Mouse (Mus musculus) CH12.LX (cell line): ENCODE data around the gene Cer1. TPM values are rescaled to one million over a fixed set of nuclear protein-coding genes. Genes with fewer than 3 reads are reported as not detected.

Experiments used
- DNase-seq: peaks from one replicate; pipeline ENCODE4 v3.0.0-alpha.2; 2013; ENCODE audit errors: extremely low read depth
- H3K27ac ChIP-seq: 2 replicates; pipeline ENCODE4 v1.5.1; 2012; ENCODE audit warnings: low read depth, mild to moderate bottlenecking, control low read depth, moderate library complexity; ENCODE audit not compliant: insufficient read depth
- H3K27me3 ChIP-seq: replicated peaks from 2 replicates; pipeline ENCODE3; 2012; ENCODE audit warnings: inconsistent platforms
- H3K36me3 ChIP-seq, 2 experiments: replicated peaks in 1 of 2; 2 replicates each; pipeline versions ENCODE3 to v1.6.1; 2012; ENCODE audit warnings: inconsistent platforms in 1 of 2, low read length in 1 of 2, mild to moderate bottlenecking in 1 of 2, mixed read lengths in 1 of 2, moderate library complexity in 1 of 2; ENCODE audit not compliant: control insufficient read depth in 1 of 2, insufficient read depth in 1 of 2
- H3K4me1 ChIP-seq, 2 experiments: 2 replicates each; pipeline ENCODE4 v1.6.1; 2012; ENCODE audit warnings: inconsistent platforms in 1 of 2, moderate library complexity in 1 of 2; ENCODE audit not compliant: insufficient read depth in 2 of 2, control insufficient read depth in 1 of 2
- H3K4me2 ChIP-seq: 2 replicates; pipeline ENCODE4 v1.6.1; 2012; ENCODE audit warnings: low read depth, mild to moderate bottlenecking, control low read depth; ENCODE audit not compliant: poor library complexity, insufficient read depth, severe bottlenecking
- H3K4me3 ChIP-seq, 3 experiments: fragments of 150-350 bp in 1 of 3; sonication (generic) in 1 of 3; replicated peaks in 1 of 3; 2 replicates each; pipeline versions ENCODE3 to v1.5.1; 2011 to 2012; ENCODE audit warnings: low read depth in 2 of 3, low read length in 2 of 3, mild to moderate bottlenecking in 2 of 3, moderate library complexity in 2 of 3, control low read depth in 1 of 3, improper control_type of control experiment in 1 of 3, inconsistent platforms in 1 of 3, mixed read lengths in 1 of 3; ENCODE audit not compliant: poor library complexity in 1 of 3
- H3K79me2 ChIP-seq: replicated peaks from 2 replicates; pipeline ENCODE4 v1.6.1; 2012; ENCODE audit warnings: mild to moderate bottlenecking, moderate library complexity; ENCODE audit not compliant: control insufficient read depth, poor library complexity, insufficient read depth, severe bottlenecking; ENCODE audit errors: extremely low read depth
- H3K9ac ChIP-seq: 2 replicates; pipeline ENCODE4 v1.6.1; 2012; ENCODE audit warnings: low read depth, mild to moderate bottlenecking, control low read depth, moderate library complexity; ENCODE audit not compliant: insufficient read depth
- H3K9me3 ChIP-seq: replicated peaks from 2 replicates; pipeline ENCODE3; 2012; ENCODE audit warnings: low read length, inconsistent platforms, mixed read lengths
- BHLHE40 ChIP-seq: IDR thresholded peaks from 2 replicates; pipeline ENCODE4 v1.6.1; 2011; ENCODE audit warnings: mild to moderate bottlenecking, low read depth, low read length, improper control_type of control experiment
- CHD2 ChIP-seq: IDR thresholded peaks from 2 replicates; pipeline ENCODE4 v1.6.1; 2011; ENCODE audit warnings: low read length, improper control_type of control experiment
- CTCF ChIP-seq, 2 experiments: IDR thresholded peaks in 1 of 2; conservative IDR thresholded peaks in 1 of 2; 2 replicates each; pipeline ENCODE4 v1.5.1; 2011 to 2012; ENCODE audit warnings: low read depth in 2 of 2, low read length in 2 of 2, improper control_type of control experiment in 1 of 2, inconsistent platforms in 1 of 2, mild to moderate bottlenecking in 1 of 2, moderate library complexity in 1 of 2
- ELF1 ChIP-seq: IDR thresholded peaks from 2 replicates; pipeline ENCODE4 v1.6.1; 2014; ENCODE audit warnings: low read depth, mild to moderate bottlenecking, inconsistent platforms, low read length, improper control_type of control experiment
- EP300 ChIP-seq: IDR thresholded peaks from 2 replicates; pipeline ENCODE4 v1.6.1; 2011; ENCODE audit warnings: low read length, improper control_type of control experiment
- ETS1 ChIP-seq: conservative IDR thresholded peaks from 2 replicates; pipeline ENCODE4 v1.6.1; 2012; ENCODE audit warnings: low read depth, mild to moderate bottlenecking, inconsistent platforms, low read length, improper control_type of control experiment, moderate library complexity
- IRF4 ChIP-seq: IDR thresholded peaks from 2 replicates; pipeline ENCODE4 v1.6.1; 2014; ENCODE audit warnings: low read depth, mild to moderate bottlenecking, inconsistent platforms, low read length, improper control_type of control experiment
- JUND ChIP-seq: conservative IDR thresholded peaks from 2 replicates; pipeline ENCODE4 v1.6.1; 2011; ENCODE audit warnings: low read depth, low read length, improper control_type of control experiment
- KAT2A ChIP-seq: IDR thresholded peaks from 2 replicates; pipeline ENCODE4 v1.6.1; 2012; ENCODE audit warnings: low read length, improper control_type of control experiment, inconsistent platforms; ENCODE audit not compliant: insufficient replicate concordance
- MAFK ChIP-seq: IDR thresholded peaks from 2 replicates; pipeline ENCODE4 v1.6.1; 2011; ENCODE audit warnings: low read length, improper control_type of control experiment; ENCODE audit not compliant: insufficient replicate concordance
- MAX ChIP-seq: IDR thresholded peaks from 2 replicates; pipeline ENCODE4 v1.6.1; 2011; ENCODE audit warnings: low read length, improper control_type of control experiment
- MEF2A ChIP-seq: IDR thresholded peaks from 2 replicates; pipeline ENCODE4 v1.6.1; 2014; ENCODE audit warnings: low read depth, mild to moderate bottlenecking, inconsistent platforms, low read length, improper control_type of control experiment, borderline replicate concordance
- MYC ChIP-seq: IDR thresholded peaks from 2 replicates; pipeline ENCODE4 v1.6.1; 2011; ENCODE audit warnings: low read depth, mild to moderate bottlenecking, improper control_type of control experiment, low read length
- POLR2A ChIP-seq: IDR thresholded peaks from 2 replicates; pipeline ENCODE4 v1.6.1; 2011; ENCODE audit warnings: low read depth, mild to moderate bottlenecking, improper control_type of control experiment, low read length
- POLR2AphosphoS2 ChIP-seq: IDR thresholded peaks from 2 replicates; pipeline ENCODE4 v1.6.1; 2011; ENCODE audit warnings: low read depth, low read length, improper control_type of control experiment
- RAD21 ChIP-seq: IDR thresholded peaks from 2 replicates; pipeline ENCODE4 v1.6.1; 2011; ENCODE audit warnings: low read depth, mild to moderate bottlenecking, low read length, improper control_type of control experiment, moderate library complexity
- RCOR1 ChIP-seq: conservative IDR thresholded peaks from 2 replicates; pipeline ENCODE4 v1.6.1; 2012; ENCODE audit warnings: low read depth, mild to moderate bottlenecking, inconsistent platforms, low read length, improper control_type of control experiment
- SMC3 ChIP-seq: IDR thresholded peaks from 2 replicates; pipeline ENCODE4 v1.6.1; 2011; ENCODE audit warnings: low read depth, low read length, improper control_type of control experiment
- ZC3H11A ChIP-seq: IDR thresholded peaks from 2 replicates; pipeline ENCODE4 v1.6.1; 2012; ENCODE audit warnings: low read depth, mild to moderate bottlenecking, inconsistent platforms, low read length, improper control_type of control experiment
- ZKSCAN1 ChIP-seq: IDR thresholded peaks from 2 replicates; pipeline ENCODE4 v1.6.1; 2012; ENCODE audit warnings: low read depth, inconsistent platforms, low read length, improper control_type of control experiment, borderline replicate concordance
- dilution Hi-C: fragments of 300-500 bp; cut with MboI; formaldehyde crosslinking; loops from 2 replicates; pipeline ENCODE4 v1.14.3; 2020; ENCODE audit warnings: low sequenced_read_pairs; ENCODE audit not compliant: extremely low pct_unique_long_range_greater_than_20kb, extremely low pct_ligation_motif_present
- in situ Hi-C: fragments of 300-500 bp; cut with MboI; formaldehyde crosslinking; loops from 3 replicates; pipeline ENCODE4 v1.14.3; 2019; ENCODE audit warnings: low sequenced_read_pairs, low pct_ligation_motif_present, low pct_unique_long_range_greater_than_20kb, mixed read lengths
- polyA plus RNA-seq: library from polyadenylated mRNA; unstranded; fragments of >175 nt; gene quantifications from 2 replicates; pipeline ENCODE4 v1.2.1, GENCODE M21; 2012; ENCODE audit warnings: low read depth; ENCODE audit not compliant: insufficient read length
- total RNA-seq, 2 experiments: library from RNA; depleted of rRNA; stranded (reverse); fragments of 300-350 nt in 1 of 2; fragments of >200 nt in 1 of 2; gene quantifications; 2 replicates each; pipeline ENCODE4 v1.2.3; 2012 to 2014

The Cer1 gene
- total and polyA plus RNA-seq, 3 experiments: not detected

- H3K4me3 ChIP-seq: peak overlapping the region; percentile 49 to 63 (median 61)
- H3K27me3 ChIP-seq: no peaks in the 10 kb centered on the region
- H3K36me3 ChIP-seq: no peaks in the 10 kb centered on the region
- in situ Hi-C loops (loop anchor here (25.0 kb wide), 1 partner anchor 1371 kb away; no protein-coding TSS in a partner anchor), dilution Hi-C loops (no loop called here)
- peak overlapping the region; percentile 91 for H3K4me2 ChIP-seq
- DNase-seq: peak; percentile 84
- no peak overlapping the region for H3K27ac ChIP-seq
- no peaks in the 10 kb centered on the region; the same call in 1 of the 2 replicates for H3K79me2 ChIP-seq
- no peak for TF ChIP-seq KAT2A
- TF ChIP-seq MYC: 0 out of 2 replicates have a peak, but pooled peaks have one; percentile 32
- no peak for TF ChIP-seq RCOR1
- TF ChIP-seq ZKSCAN1: peak; percentile 92
- no peak for TF ChIP-seq MAFK
- TF ChIP-seq ELF1: peak; percentile 41; the same call in 1 of the 2 replicates
- peak; percentile 59; the same call in 1 of the 2 replicates for TF ChIP-seq IRF4
- TF ChIP-seq JUND: no peak
- no peak for TF ChIP-seq MAX
- no peak for TF ChIP-seq CHD2
- TF ChIP-seq ZC3H11A: peak; percentile 11; the same call in 1 of the 2 replicates
- TF ChIP-seq RAD21: peak; percentile 93
- peak; percentile 93 for TF ChIP-seq CTCF (conservative IDR thresholded peaks at IDR 0.05 in 1 of 2, IDR thresholded peaks at IDR 0.05 in 1 of 2; ENCODE audit: low read depth in 2 of 2, low read length in 2 of 2)
- peak; percentile 50; the same call in 1 of the 2 replicates for TF ChIP-seq MEF2A
- no peak for TF ChIP-seq POLR2A
- TF ChIP-seq SMC3: peak; percentile 89
- TF ChIP-seq ETS1: no peak
- peak; percentile 54; the same call in 1 of the 2 replicates for TF ChIP-seq EP300
- no peak for TF ChIP-seq POLR2AphosphoS2
- peak overlapping the region; percentile 74 for H3K9ac ChIP-seq
- no peaks in the 10 kb centered on the region; a peak in 2 of 4 replicates for H3K4me1 ChIP-seq
- H3K9me3 ChIP-seq: no peaks in the 10 kb centered on the region
These were observed 48.8 kb upstream of the Cer1 start for GRCm38 (mm10) chr4:82933698-82934210.

GRCm38 (mm10) chr4:82930079-82930478 is 45.1 kb upstream of the Cer1 start:
- Histone ChIP-seq H3K4me2 (no peak overlapping the region), H3K27me3 (no peaks in the 10 kb centered on the region), H3K79me2 (no peaks in the 10 kb centered on the region), H3K27ac (no peak overlapping the region), H3K9ac (no peak overlapping the region), H3K4me3 (no peak overlapping the region), H3K4me1 (no peaks in the 10 kb centered on the region; a peak in 2 of 4 replicates), H3K36me3 (no peaks in the 10 kb centered on the region), H3K9me3 (no peaks in the 10 kb centered on the region)
- in situ Hi-C loops (loop anchor here (25.0 kb wide), 1 partner anchor 1368 kb away; no protein-coding TSS in a partner anchor), dilution Hi-C loops (no loop called here)
- no peak for DNase-seq
- TF ChIP-seq BHLHE40 (no peak), MYC (no peak), MAX (no peak), ZKSCAN1 (no peak), MAFK (no peak), EP300 (no peak)
